Mouse (Mus musculus): ENCODE data around the gene Tnks2. TPM values are rescaled to one million over a fixed set of nuclear protein-coding genes. Genes with fewer than 3 reads are reported as not detected.

Tnks2 gene
- total and polyA plus RNA-seq, 2 experiments = 8.6 to 50.9 TPM

- peak overlapping the region; percentile 76 for H3K9ac ChIP-seq (ENCODE audit: low read depth, low read length)
- H3K27ac ChIP-seq (replicated peaks; ENCODE audit: insufficient read depth, low read depth, low read length) = peak overlapping the region; percentile 91
- TF ChIP-seq CTCF (IDR thresholded peaks at IDR 0.05; ENCODE audit: low read depth, low read length) = no peak
- no peak for TF ChIP-seq POLR2A (IDR thresholded peaks at IDR 0.05; ENCODE audit: extremely low read depth, insufficient read depth, low read length)
- H3K4me3 ChIP-seq (ENCODE audit: insufficient read depth, low read depth, low read length) = peak overlapping the region; percentile 54
- H3K4me1 ChIP-seq (ENCODE audit: control insufficient read depth, insufficient read depth, low read length) = peaks cover 26% of the 10 kb centered on the region
- peak; percentile 100 for DNase-seq (ENCODE audit: extremely low read depth, low read depth, low spot score)
- H3K36me3 ChIP-seq (ENCODE audit: control insufficient read depth, insufficient read depth, low read length) = no peaks in the 10 kb centered on the region
- peaks cover 9% of the 10 kb centered on the region for H3K79me2 ChIP-seq (ENCODE audit: control insufficient read depth, insufficient read depth, low read length)
- no peaks in the 10 kb centered on the region for H3K27me3 ChIP-seq (ENCODE audit: control insufficient read depth, insufficient read depth, low read length)
- 29% methylated on average over 3 of the region's 3 CpGs for WGBS
Observed at GRCm38 (mm10) chr19:36795277-36795676, 38.8 kb upstream of the Tnks2 start.

GRCm38 (mm10) chr19:36796931-36797330, 37.1 kb upstream of the Tnks2 start:
- WGBS = 17% methylated on average over 9 of the region's 9 CpGs
- peaks cover 6% of the 10 kb centered on the region for H3K79me2 ChIP-seq (ENCODE audit: control insufficient read depth, insufficient read depth, low read length)
- peak; percentile 91 for DNase-seq (ENCODE audit: extremely low read depth, low read depth, low spot score)
- peak overlapping the region; percentile 91 for H3K27ac ChIP-seq (replicated peaks; ENCODE audit: insufficient read depth, low read depth, low read length)
- peaks cover 31% of the 10 kb centered on the region for H3K4me1 ChIP-seq (ENCODE audit: control insufficient read depth, insufficient read depth, low read length)
- peak overlapping the region; percentile 54 for H3K4me3 ChIP-seq (ENCODE audit: insufficient read depth, low read depth, low read length)
- H3K9ac ChIP-seq (ENCODE audit: low read depth, low read length) = peak overlapping the region; percentile 24
- H3K27me3 ChIP-seq (ENCODE audit: control insufficient read depth, insufficient read depth, low read length) = no peaks in the 10 kb centered on the region
- TF ChIP-seq POLR2A (IDR thresholded peaks at IDR 0.05; ENCODE audit: extremely low read depth, insufficient read depth, low read length) (no peak), CTCF (IDR thresholded peaks at IDR 0.05; ENCODE audit: low read depth, low read length) (no peak)
- H3K36me3 ChIP-seq (ENCODE audit: control insufficient read depth, insufficient read depth, low read length) = no peaks in the 10 kb centered on the region

GRCm38 (mm10) chr19:36800288-36800687, 33.7 kb upstream of the Tnks2 start:
- WGBS = 20% methylated on average over 7 of the region's 7 CpGs
- TF ChIP-seq CTCF (IDR thresholded peaks at IDR 0.05; ENCODE audit: low read depth, low read length) = no peak
- no peaks in the 10 kb centered on the region for H3K27me3 ChIP-seq (ENCODE audit: control insufficient read depth, insufficient read depth, low read length)
- no peak overlapping the region for H3K9ac ChIP-seq (ENCODE audit: low read depth, low read length)
- peak overlapping the region; percentile 79 for H3K27ac ChIP-seq (replicated peaks; ENCODE audit: insufficient read depth, low read depth, low read length)
- peak; percentile 91 for DNase-seq (ENCODE audit: extremely low read depth, low read depth, low spot score)
- H3K4me3 ChIP-seq (ENCODE audit: insufficient read depth, low read depth, low read length) = no peak overlapping the region
- no peaks in the 10 kb centered on the region for H3K36me3 ChIP-seq (ENCODE audit: control insufficient read depth, insufficient read depth, low read length)
- peaks cover 25% of the 10 kb centered on the region for H3K4me1 ChIP-seq (ENCODE audit: control insufficient read depth, insufficient read depth, low read length)
- H3K79me2 ChIP-seq (ENCODE audit: control insufficient read depth, insufficient read depth, low read length) = no peaks in the 10 kb centered on the region

- H3K4me3 ChIP-seq (ENCODE audit: insufficient read depth, low read depth, low read length) = no peak overlapping the region
- no peak overlapping the region for H3K9ac ChIP-seq (ENCODE audit: low read depth, low read length)
- peak; percentile 62 for DNase-seq (ENCODE audit: extremely low read depth, low read depth, low spot score)
- WGBS = 70% methylated on average over 9 of the region's 9 CpGs
- H3K79me2 ChIP-seq (ENCODE audit: control insufficient read depth, insufficient read depth, low read length) = no peaks in the 10 kb centered on the region
- H3K4me1 ChIP-seq (ENCODE audit: control insufficient read depth, insufficient read depth, low read length) = peaks cover 23% of the 10 kb centered on the region
- H3K27me3 ChIP-seq (ENCODE audit: control insufficient read depth, insufficient read depth, low read length) = no peaks in the 10 kb centered on the region
- no peaks in the 10 kb centered on the region for H3K36me3 ChIP-seq (ENCODE audit: control insufficient read depth, insufficient read depth, low read length)
- TF ChIP-seq POLR2A (IDR thresholded peaks at IDR 0.05; ENCODE audit: extremely low read depth, insufficient read depth, low read length) (no peak), CTCF (IDR thresholded peaks at IDR 0.05; ENCODE audit: low read depth, low read length) (peak; percentile 50; the same call in 1 of the 2 replicates)
- peak overlapping the region; percentile 46 for H3K27ac ChIP-seq (replicated peaks; ENCODE audit: insufficient read depth, low read depth, low read length)
Observed at GRCm38 (mm10) chr19:36801856-36802641, 32.0 kb upstream of the Tnks2 start.

- no peaks in the 10 kb centered on the region for H3K27me3 ChIP-seq (ENCODE audit: control insufficient read depth, insufficient read depth, low read length)
- H3K9ac ChIP-seq (ENCODE audit: low read depth, low read length) = no peak overlapping the region
- 35% methylated on average over 8 of the region's 8 CpGs for WGBS
- peak; percentile 98 for DNase-seq (ENCODE audit: extremely low read depth, low read depth, low spot score)
- peak overlapping the region; percentile 43 for H3K27ac ChIP-seq (replicated peaks; ENCODE audit: insufficient read depth, low read depth, low read length)
- TF ChIP-seq CTCF (IDR thresholded peaks at IDR 0.05; ENCODE audit: low read depth, low read length) (no peak), POLR2A (IDR thresholded peaks at IDR 0.05; ENCODE audit: extremely low read depth, insufficient read depth, low read length) (no peak)
- no peaks in the 10 kb centered on the region for H3K36me3 ChIP-seq (ENCODE audit: control insufficient read depth, insufficient read depth, low read length)
- H3K79me2 ChIP-seq (ENCODE audit: control insufficient read depth, insufficient read depth, low read length) = no peaks in the 10 kb centered on the region
- peaks cover 20% of the 10 kb centered on the region for H3K4me1 ChIP-seq (ENCODE audit: control insufficient read depth, insufficient read depth, low read length)
- H3K4me3 ChIP-seq (ENCODE audit: insufficient read depth, low read depth, low read length) = no peak overlapping the region
Observed at GRCm38 (mm10) chr19:36803403-36803802, 30.6 kb upstream of the Tnks2 start.

GRCm38 (mm10) chr19:36806842-36807241, 27.2 kb upstream of the Tnks2 start:
- Histone ChIP-seq H3K36me3 (ENCODE audit: control insufficient read depth, insufficient read depth, low read length) (no peaks in the 10 kb centered on the region), H3K4me1 (ENCODE audit: control insufficient read depth, insufficient read depth, low read length) (peaks cover 5% of the 10 kb centered on the region), H3K27me3 (ENCODE audit: control insufficient read depth, insufficient read depth, low read length) (no peaks in the 10 kb centered on the region), H3K9ac (ENCODE audit: low read depth, low read length) (no peak overlapping the region), H3K4me3 (ENCODE audit: insufficient read depth, low read depth, low read length) (no peak overlapping the region), H3K79me2 (ENCODE audit: control insufficient read depth, insufficient read depth, low read length) (no peaks in the 10 kb centered on the region), H3K27ac (replicated peaks; ENCODE audit: insufficient read depth, low read depth, low read length) (no peak overlapping the region)
- 73% methylated on average over 2 of the region's 2 CpGs for WGBS
- TF ChIP-seq CTCF (IDR thresholded peaks at IDR 0.05; ENCODE audit: low read depth, low read length) (no peak), POLR2A (IDR thresholded peaks at IDR 0.05; ENCODE audit: extremely low read depth, insufficient read depth, low read length) (no peak)
- no peak for DNase-seq (ENCODE audit: extremely low read depth, low read depth, low spot score)
